Mouse (Mus musculus) heart, postnatal 14 days (tissue): ENCODE results near the gene Card19. TPM values are rescaled to one million over a fixed set of nuclear protein-coding genes. Genes with fewer than 3 reads are reported as not detected.

Experiments used
- DNase-seq, 2 experiments: peaks; one replicate each; pipeline ENCODE4 v3.0.0; 2021 to 2022
- intact Hi-C: fragments of 180-260 bp; cut with DNase I; formaldehyde crosslinking; loops from one replicate; pipeline ENCODE4 v1.15.1; 2025
- long read RNA-seq, 2 experiments: library from polyadenylated mRNA; stranded (forward); transcript quantifications; one replicate each; pipeline ENCODE4 v2.0.0; 2021
- total RNA-seq, 2 experiments: library from RNA; stranded (reverse); gene quantifications; 2 replicates each; pipeline ENCODE4 v1.2.3; 2021

Gene Card19
- 100 to 1,000 TPM; 131 to 138 TPM for total RNA-seq
- long read RNA-seq, experiment 1, transcript Card19-201 (6 exons, 804 nt): major isoform, 21 of 182 reads
- long read RNA-seq, experiment 1, partial matches to known transcripts: 1 of 182 reads
- long read RNA-seq, experiment 1, other reads (novel, unspliced or antisense): 154 of 182 reads
- long read RNA-seq, experiment 2, transcript Card19-201 (6 exons, 804 nt): major isoform, 12 of 118 reads
- long read RNA-seq, experiment 2, partial matches to known transcripts: 4 of 118 reads
- long read RNA-seq, experiment 2, other reads (novel, unspliced or antisense): 98 of 118 reads

GRCm38 (mm10) chr13:49215504-49216219 lies at the start of gene Card19:
TSS of gene Card19 (minus strand) at chr13:49216037.
- intact Hi-C loops: loop anchor here (10.0 kb wide), 2 partner anchors 159 to 439 kb away; partner anchors contain the start of genes Cenpp and Nol8

DNA sequence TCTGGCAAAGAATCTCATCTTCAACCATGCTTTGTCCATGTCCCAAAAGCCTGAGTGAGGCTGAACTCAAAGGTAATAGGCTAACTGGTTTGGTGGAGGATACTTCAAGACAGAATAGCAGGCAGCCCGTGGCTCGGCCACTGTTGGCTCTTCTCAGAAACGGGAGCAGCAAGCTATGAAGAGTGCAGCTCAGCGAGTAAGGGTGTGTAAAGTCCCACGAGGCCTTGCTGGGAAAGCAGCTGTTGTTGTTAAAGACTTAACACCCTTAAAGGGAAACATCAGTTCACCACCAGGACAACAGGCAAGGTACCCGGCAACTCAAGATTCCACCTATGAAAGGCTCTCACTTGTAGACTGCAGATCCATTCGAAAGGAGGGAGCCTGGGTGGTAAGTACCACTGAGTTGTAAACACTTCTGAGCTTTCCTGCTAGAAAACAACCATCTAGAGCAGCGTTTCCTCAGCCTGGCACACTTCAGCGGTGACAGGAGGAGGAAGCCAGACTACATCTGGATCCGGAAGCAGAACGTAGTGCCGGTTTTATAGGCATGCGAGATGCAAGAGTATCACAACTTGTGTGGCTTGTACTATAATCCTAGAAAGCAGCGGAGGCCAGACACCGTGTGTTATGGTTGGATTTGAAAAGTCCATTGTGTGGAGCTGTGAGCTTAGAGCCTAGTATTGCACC lies 44.3 kb upstream of the Card19 start:
- intact Hi-C loops: no loop called here

More at GRCm38 (mm10) chr13:49215504-49216219, at the start of gene Card19:
- DNase-seq: peak; percentile 97 to 98

GRCm38 (mm10) chr13:49257819-49258313 lies 42.0 kb upstream of the Card19 start:
- intact Hi-C loops: no loop called here
- DNase-seq: no peak

More for the DNA sequence above, 44.3 kb upstream of the Card19 start:
- DNase-seq: no peak

- no peak for DNase-seq
- intact Hi-C loops: no loop called here
These were observed 36.9 kb upstream of the Card19 start for GRCm38 (mm10) chr13:49252746-49253145.

DNA sequence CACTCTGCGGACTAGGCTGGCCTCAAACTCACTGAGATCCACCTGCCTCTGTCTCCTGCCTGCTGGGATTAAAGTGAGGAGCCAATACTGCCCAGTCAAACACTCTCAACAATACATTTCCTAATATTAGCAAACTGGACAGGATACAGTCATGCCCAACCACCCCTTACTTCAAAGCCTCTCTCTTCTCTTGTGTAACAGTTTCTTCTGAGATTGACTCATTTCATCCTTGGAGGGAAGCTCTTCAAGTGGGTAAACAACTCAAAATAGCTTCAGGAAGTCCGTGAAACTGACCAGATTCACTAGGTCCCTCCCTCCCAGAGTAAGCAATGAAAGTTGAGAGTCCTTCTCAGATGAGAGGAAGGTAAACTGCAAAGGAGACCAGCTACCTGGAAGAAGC lies 36.3 kb upstream of the Card19 start:
- intact Hi-C loops: no loop called here
- DNase-seq: no peak

DNA sequence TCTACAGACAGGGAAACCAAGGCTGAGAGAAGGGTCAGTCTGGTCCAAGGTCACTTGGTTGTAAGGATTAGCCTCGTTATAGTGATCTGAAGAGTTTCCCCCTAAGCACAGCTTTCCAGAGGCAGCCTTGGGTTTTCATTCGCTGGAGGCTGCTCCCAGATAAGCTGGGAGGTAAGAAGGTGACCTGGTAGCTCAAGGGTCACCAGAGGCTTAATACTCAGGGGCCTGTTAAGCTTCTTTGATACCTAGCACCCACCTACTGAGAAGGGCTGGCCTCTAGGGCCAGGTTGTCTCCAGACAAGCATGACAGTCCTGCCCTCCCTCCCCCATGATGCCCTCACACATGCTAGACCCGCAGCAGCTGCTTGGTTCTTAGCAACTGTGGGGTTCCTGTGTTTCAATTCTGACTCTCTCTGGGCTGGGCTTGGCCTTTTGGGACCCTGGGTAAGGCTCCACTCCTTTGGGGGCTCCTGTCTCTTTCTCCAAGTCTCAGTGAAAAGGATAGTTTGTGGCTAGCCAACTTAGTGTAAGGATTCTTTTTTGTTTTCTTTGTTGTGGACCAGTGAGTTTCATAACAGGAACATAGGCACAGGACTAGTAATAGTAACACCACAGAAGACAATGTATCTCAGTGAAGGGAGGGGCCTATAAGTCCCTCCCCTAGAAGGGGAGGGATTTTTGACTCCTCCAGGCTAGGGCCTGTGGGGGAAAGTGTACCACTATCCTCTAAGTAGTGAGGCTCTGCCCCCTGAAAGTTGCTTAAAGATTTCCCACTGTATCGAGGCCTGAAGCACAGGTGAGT lies 35.1 kb upstream of the Card19 start:
- DNase-seq: no peak
- intact Hi-C loops: no loop called here

DNA sequence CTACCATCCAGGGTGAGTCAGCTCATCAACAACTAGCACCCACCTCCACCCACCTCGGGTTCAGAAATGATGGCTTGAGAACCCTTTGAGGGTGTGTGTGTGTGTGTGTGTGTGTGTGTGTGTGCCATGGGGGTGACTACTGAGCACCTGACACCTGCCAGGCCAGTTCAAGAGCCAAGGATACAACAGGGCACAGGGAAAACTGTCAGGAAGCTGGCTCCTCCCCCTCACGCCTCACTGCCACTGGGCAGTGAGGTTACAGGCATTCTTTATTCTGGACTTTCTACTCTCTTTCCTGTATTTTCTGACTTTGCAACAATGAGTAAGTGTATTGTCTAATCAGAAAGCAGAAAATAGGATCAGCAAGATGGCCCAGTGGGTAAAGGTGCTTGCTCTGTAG lies 33.8 kb upstream of the Card19 start:
- intact Hi-C loops: no loop called here
- DNase-seq: no peak

- no peak for DNase-seq
- intact Hi-C loops: no loop called here
These were observed 33.1 kb upstream of the Card19 start for GRCm38 (mm10) chr13:49248923-49249322.

DNA sequence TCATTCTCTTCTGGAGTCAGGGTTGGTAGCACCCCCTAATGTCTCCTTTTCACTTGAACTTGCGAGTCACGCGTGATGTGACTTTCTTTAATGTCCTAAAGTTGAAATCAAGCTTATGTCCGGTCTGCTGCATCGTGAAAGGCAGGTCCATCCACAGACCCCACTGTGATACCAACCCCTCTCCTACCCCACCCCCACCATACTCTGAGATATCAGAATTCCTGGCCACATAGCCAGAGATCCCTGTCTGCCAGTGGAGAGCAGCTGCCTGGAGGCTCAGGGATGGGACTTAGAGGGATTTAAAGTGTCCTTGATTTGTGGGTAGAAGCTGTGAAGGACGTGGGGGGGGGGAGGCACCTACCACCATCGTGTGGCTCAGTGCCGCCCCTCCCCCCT lies 32.6 kb upstream of the Card19 start, which contains the start of gene Susd3:
Gene Susd3, minus strand, starts transcription at position 240 of the 396 bp plus-strand sequence.
- no peak for DNase-seq
- intact Hi-C loops: no loop called here

DNA sequence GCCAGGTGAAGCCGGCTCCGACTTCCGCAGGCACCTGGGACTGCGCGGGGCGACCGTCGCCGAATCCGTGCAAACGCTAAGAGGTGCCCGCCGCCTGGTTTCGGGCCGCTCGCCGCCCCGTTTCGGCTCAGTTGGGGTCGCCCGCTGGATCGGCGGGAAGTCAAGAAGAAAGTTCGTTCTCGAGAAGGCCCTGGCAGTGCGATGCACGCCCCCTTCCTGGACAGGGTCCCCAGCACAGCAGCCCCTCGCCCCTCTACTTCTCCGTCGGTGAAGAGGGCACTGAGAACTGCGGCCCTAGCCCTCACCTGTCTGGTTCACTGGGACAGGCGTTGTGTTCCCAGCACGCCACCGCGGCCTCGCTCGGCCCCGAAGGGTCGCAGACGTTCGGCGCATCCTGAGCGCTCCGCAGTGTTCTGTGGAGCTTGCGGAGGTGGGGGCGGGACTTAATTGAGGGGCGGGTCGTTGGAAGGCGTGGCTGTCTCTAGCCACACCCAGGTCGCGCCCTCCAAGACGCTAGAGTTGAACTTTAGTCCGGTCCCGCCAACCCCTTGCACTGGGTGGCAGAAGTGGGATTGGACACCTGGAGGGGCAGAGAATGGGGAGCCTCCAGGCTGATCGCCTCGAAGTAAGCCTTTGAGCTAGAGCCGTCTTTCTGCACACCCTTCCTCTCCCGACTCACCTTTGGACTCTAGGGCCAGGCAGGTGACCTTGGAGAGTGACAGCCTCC lies 32.1 kb upstream of the Card19 start:
- DNase-seq: peak in 1 of 2 experiments; percentile 22
- intact Hi-C loops: no loop called here

DNA sequence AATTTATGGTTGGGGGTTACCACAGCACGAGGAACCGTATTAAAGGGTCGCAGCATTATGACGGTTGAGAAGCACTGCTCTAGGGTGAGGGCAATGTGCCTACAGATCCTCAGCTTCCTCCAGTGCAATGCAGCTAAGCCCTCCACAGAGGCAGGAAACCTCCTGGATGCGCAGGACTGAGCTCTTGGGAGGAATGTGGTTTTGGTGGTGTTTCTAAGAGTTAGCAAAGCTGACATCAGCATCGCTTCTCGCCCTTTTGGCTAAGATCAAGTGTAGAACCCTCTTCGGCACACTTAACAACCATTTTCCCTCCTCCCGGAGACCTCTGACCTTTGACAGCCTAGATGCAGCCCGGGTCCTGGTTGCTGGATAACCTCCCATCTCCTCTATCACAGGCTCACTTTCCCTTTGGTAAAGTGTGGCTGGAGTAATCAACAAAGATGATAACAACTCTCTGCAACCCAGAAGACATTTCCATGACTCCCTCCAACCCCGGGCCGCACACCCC lies 31.4 kb upstream of the Card19 start:
- DNase-seq: no peak
- intact Hi-C loops: no loop called here

DNA sequence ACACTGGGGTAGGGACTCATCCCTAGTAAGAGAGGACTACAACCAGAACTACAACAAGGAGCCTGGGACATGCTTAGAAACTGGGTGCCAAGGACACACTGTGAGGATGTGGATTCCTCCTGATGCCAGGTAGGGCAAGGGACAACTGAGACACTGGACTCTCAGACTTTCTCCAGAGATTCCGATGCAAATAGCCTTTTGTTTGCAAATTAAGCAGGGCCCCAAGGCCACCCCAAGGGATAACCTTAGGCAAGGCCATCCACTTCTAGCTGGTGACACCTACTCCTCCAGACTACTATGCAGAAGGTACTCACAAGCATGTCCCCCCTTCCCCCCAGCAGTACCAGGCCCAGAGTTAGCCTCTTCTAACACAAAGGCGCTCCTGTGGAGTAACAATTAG lies 30.8 kb upstream of the Card19 start:
- no peak for DNase-seq
- intact Hi-C loops: no loop called here

DNA sequence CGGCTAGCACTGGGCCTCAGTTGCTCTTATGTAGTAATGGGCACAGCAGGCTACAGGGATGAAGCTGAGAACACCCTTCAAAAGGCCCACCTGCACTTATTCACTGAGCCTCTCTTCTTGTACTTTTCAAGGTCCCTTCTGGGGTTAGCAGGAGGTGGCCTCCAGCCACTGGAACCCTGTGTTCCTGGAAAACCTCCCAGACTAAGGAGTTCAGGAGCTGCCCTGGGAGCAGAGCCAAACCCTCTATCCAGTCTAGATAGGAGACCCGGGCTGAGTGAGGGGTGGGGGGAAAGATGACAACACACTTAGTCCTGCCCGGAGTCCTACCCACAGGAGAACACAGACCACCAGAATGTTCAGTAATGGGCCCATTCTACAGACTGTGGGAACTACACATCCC lies 30.2 kb upstream of the Card19 start:
- intact Hi-C loops: no loop called here
- DNase-seq: peak in 1 of 2 experiments; percentile 31

DNA sequence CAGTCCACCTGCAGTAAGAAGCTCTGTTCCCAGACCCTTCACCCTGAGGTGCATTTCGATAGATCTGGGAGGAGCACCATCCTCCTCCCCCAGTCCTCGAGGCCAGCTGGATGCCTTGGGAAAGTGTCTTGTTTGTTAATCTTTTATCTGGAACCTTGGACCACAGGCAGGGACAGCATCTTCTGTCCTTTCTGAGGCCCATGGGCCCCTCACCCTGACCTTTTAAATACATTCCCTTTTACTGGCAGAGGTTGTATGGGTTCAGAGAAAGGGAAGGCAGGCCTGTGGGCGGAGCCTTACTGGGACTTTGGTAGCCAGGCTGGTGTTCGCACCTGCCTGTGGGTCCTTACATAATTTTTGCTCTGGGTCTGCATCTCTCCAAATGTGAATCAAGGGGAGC lies 29.4 kb upstream of the Card19 start:
- DNase-seq: no peak
- intact Hi-C loops: no loop called here

GRCm38 (mm10) chr13:49243492-49243891 lies 27.7 kb upstream of the Card19 start:
- intact Hi-C loops: no loop called here
- no peak for DNase-seq

GRCm38 (mm10) chr13:49242321-49243065 lies 26.7 kb upstream of the Card19 start:
- intact Hi-C loops: no loop called here
- peak in 1 of 2 experiments; percentile 28 for DNase-seq

- DNase-seq: no peak
- intact Hi-C loops: no loop called here
These were observed 22.9 kb upstream of the Card19 start for GRCm38 (mm10) chr13:49238737-49239136.

DNA sequence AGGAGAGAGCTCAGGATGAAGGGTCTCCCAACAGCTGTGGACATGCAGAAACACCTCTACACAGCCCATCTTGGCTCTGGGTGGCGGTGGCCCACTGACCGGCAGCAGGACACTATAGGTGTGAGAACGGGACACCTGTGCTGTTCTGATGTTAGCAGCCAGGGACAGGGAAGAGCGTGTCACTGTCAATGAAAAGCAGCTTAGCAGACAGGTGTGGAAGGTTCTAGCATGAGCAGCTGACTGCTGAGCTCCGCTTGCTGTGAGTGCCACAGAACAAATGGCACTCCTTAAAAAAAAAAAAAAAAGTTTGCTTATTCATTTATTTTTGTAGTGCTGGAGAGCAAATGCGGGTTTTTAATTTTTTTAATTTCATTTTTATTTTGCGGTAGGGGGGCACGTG lies 21.8 kb upstream of the Card19 start:
- DNase-seq: no peak
- intact Hi-C loops: no loop called here

- intact Hi-C loops: no loop called here
These were observed 18.9 kb upstream of the Card19 start for GRCm38 (mm10) chr13:49234711-49235110.

More at GRCm38 (mm10) chr13:49234711-49235110, 18.9 kb upstream of the Card19 start:
- no peak for DNase-seq
